Mouse (Mus musculus): Measurements from ENCODE around the gene Gpc4.

Gene Gpc4

DNA sequence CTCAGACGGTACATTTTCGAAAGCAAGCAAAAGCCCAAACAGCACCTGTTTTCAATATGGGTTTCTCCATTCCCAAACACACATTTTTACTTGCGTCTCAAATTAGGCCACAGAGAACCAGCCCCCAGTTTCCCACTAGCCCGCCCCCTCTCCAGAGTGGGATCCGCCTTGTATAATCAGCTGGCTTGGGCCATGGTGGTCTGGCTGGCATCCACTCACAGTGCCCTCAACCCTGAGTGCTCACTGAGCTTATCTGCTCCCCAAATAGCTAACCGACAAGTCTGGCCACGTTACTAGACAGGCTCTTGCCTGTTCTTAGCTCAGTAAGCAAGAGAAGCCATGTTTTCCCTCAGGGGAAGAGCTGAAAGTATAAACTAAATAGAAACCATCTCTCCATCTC lies 134.9 kb downstream of the Gpc4 start:
- DNase-seq (ENCODE audit: low read depth, low spot score) = no peak

DNA sequence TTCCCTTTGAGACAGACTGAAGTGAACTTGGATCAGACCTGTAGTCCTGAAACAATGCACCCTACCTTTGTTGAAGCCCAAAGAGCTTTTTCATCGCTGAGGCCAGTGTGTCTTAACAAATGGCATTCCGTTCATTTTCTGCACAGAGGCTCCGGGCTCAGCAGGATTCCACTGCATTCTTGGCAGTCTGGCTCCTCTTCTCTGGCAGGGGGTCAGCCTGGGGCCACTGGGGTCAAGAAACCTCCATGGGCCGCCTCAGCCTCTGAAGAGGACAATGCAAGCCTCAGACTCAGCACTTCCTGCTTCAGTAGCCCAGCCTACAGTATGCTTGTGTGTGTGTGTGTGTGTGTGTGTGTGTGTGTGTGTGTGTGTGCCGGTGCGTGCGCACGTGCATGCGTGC lies 147.4 kb downstream of the Gpc4 start:
- no peak for DNase-seq (ENCODE audit: low read depth, low spot score)

All from CD4-positive helper T cell, adult 2 months (primary cell).